Mouse (Mus musculus) lung, postnatal 0 days (tissue): ENCODE measurements around the gene Acsf2.

ENCODE experiments used
- CTCF ChIP-seq: IDR thresholded peaks from 2 replicates; pipeline ENCODE4 v1.5.1; 2016; ENCODE audit warnings: antibody characterized with exemption, mild to moderate bottlenecking
- EP300 ChIP-seq: IDR thresholded peaks from 2 replicates; pipeline ENCODE4 v1.6.1; 2016; ENCODE audit warnings: antibody characterized with exemption, mild to moderate bottlenecking, control low read depth

DNA sequence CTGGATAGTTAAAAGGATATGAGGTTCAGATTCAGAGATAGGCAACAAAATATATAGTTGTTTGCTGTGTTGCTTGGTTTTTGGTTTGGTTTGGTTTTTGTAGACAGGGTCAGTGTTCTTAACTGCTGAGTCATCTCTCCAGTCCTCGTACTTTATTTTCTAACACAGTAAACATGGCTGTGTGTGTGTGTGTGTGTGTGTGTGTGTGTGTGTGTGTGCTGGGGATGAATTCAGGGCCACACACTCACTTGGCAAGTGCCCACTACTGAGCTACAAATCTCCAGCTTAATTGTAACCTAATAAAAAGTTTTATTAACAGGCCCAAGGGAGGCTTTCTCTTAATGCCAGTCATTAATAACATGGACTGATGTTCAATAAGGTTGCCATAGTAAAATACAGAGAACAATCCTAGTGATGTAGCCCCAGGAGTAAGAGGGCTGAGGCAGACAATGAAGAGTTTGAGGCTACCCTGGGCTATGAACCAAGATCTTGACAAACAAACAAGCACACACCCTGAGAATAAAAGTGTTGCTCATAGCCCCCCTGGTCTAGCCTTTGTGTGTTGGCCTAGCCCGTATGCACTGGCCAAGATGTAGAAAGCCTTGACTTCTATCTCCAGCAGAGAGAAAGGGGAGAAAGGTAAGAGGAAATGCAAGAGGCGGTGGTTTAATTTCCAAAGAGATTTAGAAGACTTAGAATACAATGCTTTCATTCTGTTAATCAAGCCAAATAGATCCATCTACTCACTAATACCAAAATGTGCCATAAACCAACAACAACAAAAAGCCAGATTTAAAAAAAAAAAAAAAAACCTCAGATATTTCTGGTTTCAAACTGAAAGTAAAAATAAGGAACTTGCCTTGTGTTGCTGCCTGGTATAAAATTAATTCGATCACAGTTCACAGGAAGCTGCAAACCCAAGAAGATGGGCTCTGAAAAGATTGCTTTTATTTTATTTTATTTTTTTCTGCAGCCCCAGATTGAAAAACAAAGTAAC lies 9.4 kb upstream of the Acsf2 start:
- TF ChIP-seq CTCF (no peak), EP300 (no peak)
